Mouse (Mus musculus): ENCODE data around the gene Ccser1.
"Not testable (repeated sequence)": the region's sequence is repeated elsewhere in the genome, so short reads cannot be mapped to it uniquely, and the experiment has no call there.

- TF ChIP-seq CTCF (IDR thresholded peaks at IDR 0.05; ENCODE audit: borderline replicate concordance, extremely low read depth, insufficient read depth, insufficient read length); POLR2A (IDR thresholded peaks at IDR 0.05; ENCODE audit: borderline replicate concordance, extremely low read depth, insufficient read depth, insufficient read length, poor library complexity, severe bottlenecking): not testable (repeated sequence)
These were observed 75.8 kb downstream of the Ccser1 start for GRCm38 (mm10) chr6:61255874-61256273.

All from brain, embryonic 14.5 days (tissue).